Mouse (Mus musculus) forebrain, embryonic 13.5 days (tissue): ENCODE measurements at regions not wholly inside any gene's neighbourhood (a gene's known extent, or its start where the extent isn't known, plus 50 kb on each side); places are given as distances from the start of the nearest gene placed in this dataset.

Experiments
- ATAC-seq: fragments of 200-750 bp; cut with Nextera tagmentation; 2 replicates; pipeline ENCODE4 v1.8.0; 2017
- H3K27ac ChIP-seq: fragments of 300-500 bp; sonication (generic); 2 replicates; pipeline ENCODE4 v1.5.1; 2015; ENCODE audit warnings: inconsistent platforms, mild to moderate bottlenecking, moderate library complexity
- H3K27me3 ChIP-seq: fragments of 300-500 bp; sonication (generic); 2 replicates; pipeline ENCODE4 v1.6.1; 2015; ENCODE audit warnings: mild to moderate bottlenecking, inconsistent platforms
- H3K36me3 ChIP-seq: fragments of 300-500 bp; sonication (generic); 2 replicates; pipeline ENCODE4 v1.6.1; 2015; ENCODE audit warnings: mild to moderate bottlenecking, inconsistent platforms; ENCODE audit not compliant: poor library complexity, severe bottlenecking
- H3K4me1 ChIP-seq: fragments of 300-500 bp; sonication (generic); 2 replicates; pipeline ENCODE4 v1.6.1; 2015; ENCODE audit warnings: inconsistent platforms
- H3K4me2 ChIP-seq: fragments of 300-500 bp; sonication (generic); 2 replicates; pipeline ENCODE4 v1.6.1; 2015; ENCODE audit warnings: inconsistent platforms, mild to moderate bottlenecking, moderate library complexity
- H3K4me3 ChIP-seq: fragments of 300-500 bp; sonication (generic); 2 replicates; pipeline ENCODE4 v1.5.1; 2015; ENCODE audit warnings: mild to moderate bottlenecking, inconsistent platforms
- H3K9ac ChIP-seq: fragments of 300-500 bp; sonication (generic); 2 replicates; pipeline ENCODE4 v1.6.1; 2015; ENCODE audit warnings: mild to moderate bottlenecking, inconsistent platforms
- H3K9me3 ChIP-seq: fragments of 300-500 bp; sonication (generic); replicated peaks from 2 replicates; pipeline ENCODE4 v1.6.1; 2016; ENCODE audit warnings: inconsistent platforms
- WGBS: fragments of 180-500 bp; shearing (Covaris S2); methylation state at CpG from one replicate; pipeline ENCODE4 v1.1.7; 2015; 5-methylcytosine and 5-hydroxymethylcytosine counted together

DNA sequence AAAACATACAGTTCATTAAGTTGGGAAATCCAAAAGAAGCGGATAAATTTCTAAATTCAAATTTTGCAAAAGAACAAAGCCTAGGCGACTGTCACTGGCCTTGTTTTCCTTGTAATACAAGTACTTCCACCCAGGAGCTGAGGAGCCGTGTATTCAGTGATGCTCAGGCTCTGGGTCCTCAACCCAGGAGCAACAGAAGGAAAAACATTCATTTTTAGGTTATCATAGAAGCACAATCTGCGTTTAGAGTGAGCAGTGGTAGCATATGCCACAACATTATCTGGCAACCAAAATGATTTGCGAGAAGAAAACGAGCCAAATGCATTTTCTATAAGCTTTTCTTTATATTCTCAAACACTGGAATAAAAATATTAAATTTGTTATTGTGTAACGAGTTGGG, 4779.3 kb downstream of the 9330182O14Rik start:
- Histone ChIP-seq H3K4me3 (no peak overlapping the region), H3K4me2 (no peak overlapping the region), H3K9me3 (no peaks in the 10 kb centered on the region), H3K9ac (no peak overlapping the region), H3K27ac (no peak overlapping the region), H3K36me3 (no peaks in the 10 kb centered on the region), H3K27me3 (no peaks in the 10 kb centered on the region), H3K4me1 (no peaks in the 10 kb centered on the region)
- WGBS: 83% methylated on average over 7 of the region's 7 CpGs
- ATAC-seq: peak; percentile 61; the same call in 1 of the 2 replicates

DNA sequence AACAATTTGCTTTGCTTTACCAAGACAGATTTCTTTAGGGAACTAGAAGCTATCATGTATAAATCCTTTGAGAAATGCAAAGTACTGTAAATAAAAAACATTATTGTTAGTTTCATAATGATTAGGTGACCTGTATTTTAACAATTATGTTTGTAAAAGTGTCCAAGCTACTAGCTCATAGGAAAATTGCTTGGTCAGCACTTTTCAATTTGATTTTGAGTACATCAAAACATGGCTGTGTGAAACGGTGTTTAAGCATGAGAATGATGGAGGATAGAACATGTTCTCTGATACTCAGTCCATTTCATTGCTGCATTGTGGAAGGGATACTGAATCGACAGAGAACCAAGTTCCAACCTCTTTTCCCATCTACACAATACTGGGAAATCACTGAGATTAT, 4780.8 kb downstream of the 9330182O14Rik start:
- Histone ChIP-seq H3K4me3 (no peak overlapping the region), H3K4me1 (no peaks in the 10 kb centered on the region), H3K27me3 (no peaks in the 10 kb centered on the region), H3K9me3 (no peaks in the 10 kb centered on the region), H3K4me2 (no peak overlapping the region), H3K9ac (no peak overlapping the region), H3K27ac (no peak overlapping the region), H3K36me3 (no peaks in the 10 kb centered on the region)
- no peak for ATAC-seq
- WGBS: 84% methylated on average over 2 of the region's 2 CpGs

DNA sequence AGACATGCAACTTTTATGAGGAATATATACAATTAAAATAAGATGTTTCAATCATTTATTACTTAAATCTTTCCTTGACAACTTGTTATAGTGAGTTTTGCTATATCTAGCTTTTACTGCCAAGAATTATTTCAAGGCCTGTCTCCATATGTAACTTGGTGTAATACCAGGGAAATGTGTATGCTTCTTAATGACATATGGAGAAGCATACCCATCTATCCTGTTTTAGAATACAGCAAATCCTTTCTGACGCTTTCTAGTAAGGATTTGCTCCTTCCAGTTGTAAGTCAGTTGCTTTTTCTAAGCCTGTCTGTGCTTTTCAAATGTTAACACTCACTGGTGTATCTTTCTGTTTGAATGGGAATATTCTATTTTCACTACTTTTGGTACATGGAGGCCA, 4782.3 kb downstream of the 9330182O14Rik start:
- no peak overlapping the region for H3K9ac ChIP-seq
- no peaks in the 10 kb centered on the region for H3K27me3 ChIP-seq
- ATAC-seq: peak; percentile 38; the same call in 1 of the 2 replicates
- H3K27ac ChIP-seq: no peak overlapping the region
- no peak overlapping the region for H3K4me3 ChIP-seq
- no peaks in the 10 kb centered on the region for H3K4me1 ChIP-seq
- no peak overlapping the region for H3K4me2 ChIP-seq
- no peaks in the 10 kb centered on the region for H3K36me3 ChIP-seq
- no peaks in the 10 kb centered on the region for H3K9me3 ChIP-seq
- WGBS: 90% methylated on average over 1 of the region's 1 CpGs

DNA sequence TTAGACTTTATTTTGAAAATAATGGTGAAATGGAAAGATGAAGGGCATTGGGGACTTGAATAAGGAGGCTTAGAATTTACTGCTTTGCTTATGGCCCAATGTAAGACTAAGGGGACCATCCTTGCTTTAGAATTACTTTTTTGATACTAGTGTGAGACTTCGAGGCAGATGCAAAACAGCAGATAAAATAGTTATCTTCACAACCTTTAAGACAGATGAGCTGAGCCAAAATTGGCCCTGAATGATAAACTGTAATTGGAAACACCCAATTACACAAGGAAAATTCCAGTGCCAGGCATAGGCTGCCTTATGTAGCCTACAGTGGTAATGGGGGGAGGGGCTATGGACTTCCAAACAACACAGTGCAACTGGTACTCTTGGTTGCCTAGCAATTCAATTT, 4790.5 kb downstream of the 9330182O14Rik start:
- ATAC-seq: no peak
- no peak overlapping the region for H3K27ac ChIP-seq
- no peaks in the 10 kb centered on the region for H3K36me3 ChIP-seq
- no peak overlapping the region for H3K4me2 ChIP-seq
- no peaks in the 10 kb centered on the region for H3K4me1 ChIP-seq
- H3K9me3 ChIP-seq: no peaks in the 10 kb centered on the region
- H3K4me3 ChIP-seq: no peak overlapping the region
- no peaks in the 10 kb centered on the region for H3K27me3 ChIP-seq
- WGBS: 87% methylated on average over 1 of the region's 1 CpGs
- no peak overlapping the region for H3K9ac ChIP-seq

DNA sequence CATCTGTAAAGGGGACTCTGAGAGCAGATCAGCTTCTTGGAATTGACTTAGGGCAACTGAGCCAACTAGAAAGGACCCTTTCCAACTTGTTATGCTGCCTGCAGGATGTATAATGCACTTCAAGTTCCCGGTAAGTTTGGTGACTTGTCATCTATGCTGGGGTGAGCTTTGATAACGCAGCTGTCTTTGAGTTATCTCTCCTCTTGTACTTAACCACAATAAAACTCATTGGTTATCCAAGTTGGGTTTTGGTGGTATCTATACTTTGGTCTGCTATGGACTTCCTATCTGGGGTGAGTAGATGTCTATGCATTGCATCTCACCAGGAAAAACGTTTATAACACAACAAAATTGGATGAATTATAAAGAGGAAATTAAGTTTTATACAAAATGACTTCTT, 4792.9 kb downstream of the 9330182O14Rik start:
- Histone ChIP-seq H3K27me3 (no peaks in the 10 kb centered on the region), H3K9me3 (no peaks in the 10 kb centered on the region), H3K36me3 (no peaks in the 10 kb centered on the region), H3K27ac (no peak overlapping the region), H3K9ac (no peak overlapping the region), H3K4me2 (no peak overlapping the region), H3K4me1 (no peaks in the 10 kb centered on the region), H3K4me3 (no peak overlapping the region)
- 83% methylated on average over 3 of the region's 3 CpGs for WGBS
- ATAC-seq: no peak

DNA sequence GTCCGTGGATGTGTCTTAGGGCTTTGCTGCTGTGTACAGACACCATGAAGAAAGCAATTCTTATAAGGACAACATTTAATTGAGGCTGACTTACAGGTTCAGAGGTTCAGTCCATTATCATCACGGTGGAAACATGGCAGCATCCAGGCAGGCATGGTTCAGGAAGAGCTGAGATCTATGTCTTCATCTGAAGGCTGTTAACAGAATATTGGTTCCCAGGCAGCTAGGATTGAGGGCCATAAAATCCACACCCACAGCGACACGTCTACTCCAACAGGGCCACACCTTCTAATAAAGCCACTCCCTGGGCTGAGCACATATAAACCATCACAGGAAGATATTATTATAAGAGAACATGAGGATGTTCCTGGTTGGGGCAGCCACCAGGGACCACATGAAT, 4814.5 kb downstream of the 9330182O14Rik start:
- Histone ChIP-seq H3K4me2 (no peak overlapping the region), H3K4me3 (no peak overlapping the region), H3K27me3 (no peaks in the 10 kb centered on the region), H3K36me3 (no peaks in the 10 kb centered on the region), H3K27ac (no peak overlapping the region), H3K9ac (no peak overlapping the region), H3K4me1 (no peaks in the 10 kb centered on the region), H3K9me3 (no peaks in the 10 kb centered on the region)
- 87% methylated on average over 4 of the region's 4 CpGs for WGBS
- ATAC-seq: no peak

DNA sequence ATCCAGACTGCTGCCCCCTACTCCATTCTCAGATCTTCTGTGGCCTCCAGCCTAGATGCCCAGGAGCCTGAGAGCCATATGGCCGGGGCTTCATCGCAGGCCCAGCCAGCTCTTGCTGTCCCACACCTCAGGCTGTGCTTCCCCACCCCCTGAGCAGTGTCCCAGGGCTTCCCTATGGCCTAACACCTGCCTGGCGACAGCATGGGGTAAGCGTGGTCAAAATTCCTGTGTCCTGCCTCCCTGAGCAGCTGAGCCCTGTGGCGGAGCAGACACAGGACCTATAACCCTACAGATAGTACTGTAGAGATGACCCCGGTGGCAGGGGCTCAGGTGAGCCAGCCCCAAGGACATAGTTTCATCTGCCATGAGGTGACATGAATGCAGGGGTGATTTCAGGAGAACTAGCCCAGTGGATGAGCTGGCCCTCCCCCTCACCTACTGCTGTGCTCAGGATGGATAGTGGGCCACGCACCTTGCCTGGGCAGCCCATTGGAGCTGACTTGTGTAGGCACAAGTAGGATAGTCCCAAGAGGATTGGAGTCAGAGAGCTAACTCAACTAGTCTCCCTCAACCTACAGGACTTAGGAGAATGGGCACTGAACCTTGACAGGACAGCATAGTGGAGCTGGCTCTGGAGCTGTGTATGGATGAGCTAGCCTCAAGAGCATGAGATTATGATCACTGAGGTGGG, 4816.9 kb downstream of the 9330182O14Rik start:
- WGBS: 89% methylated on average over 7 of the region's 7 CpGs
- no peak overlapping the region for H3K27ac ChIP-seq
- ATAC-seq: no peak

More for the DNA sequence above, 4816.9 kb downstream of the 9330182O14Rik start:
- no peak overlapping the region for H3K9ac ChIP-seq
- H3K4me1 ChIP-seq: no peaks in the 10 kb centered on the region
- H3K4me2 ChIP-seq: no peak overlapping the region
- no peaks in the 10 kb centered on the region for H3K36me3 ChIP-seq
- H3K9me3 ChIP-seq: no peaks in the 10 kb centered on the region
- no peak overlapping the region for H3K4me3 ChIP-seq
- no peaks in the 10 kb centered on the region for H3K27me3 ChIP-seq
